Mouse (Mus musculus) ovary, adult 10 weeks (tissue): ENCODE measurements around the gene Phlpp2. TPM values are rescaled to one million over a fixed set of nuclear protein-coding genes. Genes with fewer than 3 reads are reported as not detected.

Source experiments
- polyA plus RNA-seq: library from polyadenylated mRNA; stranded (reverse); fragments of 350-450 nt; fragmentation: Illumina TruSeq; extraction: RNeasy Lipid Tissue Mini Kit (QIAGEN cat#74804); gene quantifications from one replicate; pipeline ENCODE4 v1.2.3, GENCODE M21; 2014

The Phlpp2 gene
- 16.0 TPM for polyA plus RNA-seq

DNA sequence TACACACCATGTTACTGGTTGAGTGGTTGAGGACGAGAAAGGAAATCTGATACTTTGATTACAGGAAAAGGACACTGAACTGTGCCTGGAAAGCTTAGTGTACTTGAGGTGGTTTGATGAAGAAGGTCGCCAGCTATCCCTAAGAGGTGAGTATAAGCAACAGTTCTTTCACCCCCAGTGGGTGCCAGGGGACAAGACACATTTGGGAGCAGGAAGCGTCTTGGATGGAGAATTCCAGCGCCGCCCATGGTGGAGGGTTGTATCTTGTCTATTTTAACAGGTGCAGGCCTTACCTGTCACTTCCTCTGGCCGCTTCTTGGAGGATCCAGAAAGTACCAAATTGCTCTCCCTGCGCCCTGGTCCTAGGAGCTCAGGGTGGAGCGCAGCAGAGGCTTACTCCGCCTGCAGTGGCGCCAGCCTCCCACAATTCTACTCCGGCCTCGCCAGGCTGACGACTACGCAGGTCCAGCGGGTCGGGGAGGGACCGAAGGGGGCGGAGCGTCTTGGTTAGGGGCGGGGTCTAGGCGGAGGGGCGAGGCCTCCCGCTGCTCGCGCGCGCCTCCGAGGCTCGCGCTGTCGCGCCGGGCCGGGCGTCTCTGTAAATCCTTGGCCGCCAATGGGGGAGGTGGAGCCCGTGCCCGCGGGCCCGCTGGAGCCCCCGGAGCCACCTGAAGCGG is at the start of gene Phlpp2:
Phlpp2 (plus strand) TSS at position 540 of the 677 bp plus-strand sequence.

DNA sequence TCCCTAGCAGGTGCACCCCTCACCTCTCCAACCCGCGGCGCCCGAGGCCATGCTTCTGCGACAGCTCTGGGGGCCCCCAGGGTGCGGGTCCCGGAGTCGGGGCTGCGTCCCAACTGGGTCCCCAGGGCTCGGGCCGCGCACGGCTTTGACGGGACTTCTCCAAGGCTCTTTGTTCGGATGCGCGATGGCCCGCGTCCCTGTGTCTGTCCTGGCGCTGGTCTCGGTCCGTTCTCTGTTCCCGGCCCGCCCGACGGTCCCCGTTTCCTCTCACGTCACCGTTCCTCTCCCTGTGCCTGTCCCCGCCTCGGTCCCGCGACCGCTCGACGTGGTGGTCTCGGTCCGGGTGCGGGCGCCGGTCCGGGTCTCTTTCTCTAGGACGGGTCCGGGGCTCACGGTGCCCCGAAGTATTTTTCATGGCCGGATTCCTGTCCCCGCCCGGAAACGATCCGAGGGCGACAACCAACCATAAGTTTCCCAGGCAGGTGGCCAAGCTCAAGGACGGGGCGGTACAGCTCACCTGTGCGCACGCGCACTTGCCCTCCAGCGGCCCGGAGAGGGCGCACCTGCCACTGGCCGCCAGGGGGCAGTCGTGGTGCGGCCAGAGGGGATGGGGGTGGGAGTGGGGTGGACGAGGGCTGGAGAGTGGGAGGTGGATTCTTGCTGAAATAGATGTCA is 93.5 kb downstream of the Phlpp2 start, which contains the start of gene Marveld3:
Marveld3 (minus strand) TSS at position 511 of the 675 bp plus-strand sequence.

DNA sequence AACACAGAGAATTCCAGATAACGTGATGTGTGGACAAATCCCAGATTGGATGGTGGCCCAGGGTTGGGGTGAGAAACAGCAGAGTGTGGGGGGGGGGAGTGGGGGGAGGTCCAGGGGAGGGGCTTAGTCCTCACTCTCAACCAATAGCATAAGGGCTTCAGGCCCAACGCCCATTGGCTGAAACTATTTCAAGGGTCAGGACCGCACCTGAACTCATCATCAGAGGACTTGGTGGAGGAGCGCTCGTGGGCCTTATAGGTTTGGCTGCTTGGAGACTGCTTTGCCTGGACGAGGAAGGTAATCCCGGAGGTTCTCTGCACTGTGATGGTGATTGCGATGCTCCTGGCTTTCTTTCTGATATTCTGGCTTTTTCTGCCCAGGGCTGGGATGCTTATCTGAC is 121.9 kb downstream of the Phlpp2 start, which contains the start of gene Tat:
Tat (plus strand) TSS at position 214 of the 400 bp plus-strand sequence.

Other genes with a start within 250 kb of the Phlpp2 start
- gene Ist1, start 175.3 kb upstream of the Phlpp2 start, polyA plus RNA-seq: 56.7 TPM
- gene Zfp821, start 163.0 kb upstream of the Phlpp2 start, polyA plus RNA-seq: 4.8 TPM
- 25.5 TPM for gene Atxn1l, start 130.8 kb upstream of the Phlpp2 start, polyA plus RNA-seq
- gene Ap1g1, start 90.0 kb upstream of the Phlpp2 start, polyA plus RNA-seq: 226 TPM
- 1.3 TPM for gene Marveld3, start 93.7 kb downstream of the Phlpp2 start, polyA plus RNA-seq
- not detected for gene Tat, start 121.9 kb downstream of the Phlpp2 start, polyA plus RNA-seq
- 2.6 TPM for gene Chst4, start 171.2 kb downstream of the Phlpp2 start, polyA plus RNA-seq
- gene Zfp612, start 211.2 kb downstream of the Phlpp2 start, polyA plus RNA-seq: 14.8 TPM
- not detected for gene Gm21964, start 232.7 kb downstream of the Phlpp2 start, polyA plus RNA-seq
- not detected for gene Gm17720, start 234.2 kb downstream of the Phlpp2 start, polyA plus RNA-seq